Mouse (Mus musculus) induced T-regulatory cell, adult 2 months (primary cell): ENCODE results near the gene Lingo1.

Source experiments
- DNase-seq: peaks from one replicate; pipeline ENCODE4 v3.0.0-alpha.2; 2012; ENCODE audit warnings: low read depth

Gene Lingo1

GRCm38 (mm10) chr9:56605443-56605806 lies 190.8 kb downstream of the Lingo1 start:
- DNase-seq = no peak

- no peak for DNase-seq
These were observed 191.3 kb downstream of the Lingo1 start for GRCm38 (mm10) chr9:56604797-56605442.

GRCm38 (mm10) chr9:56600655-56601054 lies 195.6 kb downstream of the Lingo1 start:
- no peak for DNase-seq

- no peak for DNase-seq
These were observed 203.6 kb downstream of the Lingo1 start for GRCm38 (mm10) chr9:56592639-56593038.

- no peak for DNase-seq
These were observed 204.9 kb downstream of the Lingo1 start for GRCm38 (mm10) chr9:56591248-56591888.

GRCm38 (mm10) chr9:56589762-56590161 lies 206.5 kb downstream of the Lingo1 start:
- no peak for DNase-seq

- DNase-seq = no peak
These were observed 212.2 kb downstream of the Lingo1 start for GRCm38 (mm10) chr9:56584043-56584424.

GRCm38 (mm10) chr9:56583139-56584042 lies 212.9 kb downstream of the Lingo1 start:
- no peak for DNase-seq

- DNase-seq = no peak
These were observed 213.6 kb downstream of the Lingo1 start for GRCm38 (mm10) chr9:56582628-56583027.

- DNase-seq = no peak
These were observed 214.6 kb downstream of the Lingo1 start for GRCm38 (mm10) chr9:56581700-56582099.

- DNase-seq = no peak
These were observed 215.3 kb downstream of the Lingo1 start for GRCm38 (mm10) chr9:56581016-56581415.

- DNase-seq = no peak
These were observed 216.2 kb downstream of the Lingo1 start for GRCm38 (mm10) chr9:56580101-56580500.

GRCm38 (mm10) chr9:56577405-56577804 lies 218.9 kb downstream of the Lingo1 start:
- no peak for DNase-seq

- DNase-seq = no peak
These were observed 223.5 kb downstream of the Lingo1 start for GRCm38 (mm10) chr9:56572534-56573479.
